Comparison of ENCODE assay signal across 8 mouse cellular contexts in genomic region chr11:118438665-118439414, GRCm38 (mm10). TPM values are rescaled to one million over a fixed set of nuclear protein-coding genes. Genes with fewer than 3 reads are reported as not detected.
DNase-seq lines count a peak whose midpoint lies in the region; ATAC-seq lines count a peak whose summit lies in the region.

No protein-coding gene starts in this region.

- H3K9ac ChIP-seq in forebrain, embryonic 14.5 days (ENCODE audit: low read length) = no peak overlapping the region; the same call in 1 of the 2 replicates

- H3K4me2 ChIP-seq in forebrain, embryonic 14.5 days (ENCODE audit: low read length) = 0 out of 2 replicates have a peak overlapping the region, but pooled peaks have one; percentile 5

- 9% methylated on average over 11 of the region's 11 CpGs for WGBS in forebrain, embryonic 14.5 days

- no peaks in the 10 kb centered on the region for H3K27me3 ChIP-seq in forebrain, embryonic 14.5 days (replicated peaks; ENCODE audit: control insufficient read depth, insufficient read depth, low read length)

- DNase-seq in heart, adult 11 months = peak; percentile 96
- DNase-seq in heart, postnatal 10 days = no peak
- DNase-seq in MN1 (ENCODE audit: low spot score) = peak; percentile 29
- peak; percentile 88 for DNase-seq in forebrain, embryonic 14.5 days (ENCODE audit: low spot score)
- peak; percentile 60 for DNase-seq in lung, postnatal 10 days
- DNase-seq in spleen, postnatal 36 days (ENCODE audit: low spot score in 2 of 2) = no peak
- DNase-seq in layer of hippocampus, adult 9-11 months = no peak
- no peak for DNase-seq in right cerebral cortex, postnatal 25 days

- peak; percentile 86 for ATAC-seq in forebrain, embryonic 14.5 days

- intact Hi-C loops in heart, postnatal 10 days (cut with DNase I) = no loop called here

- no peak overlapping the region for H3K4me3 ChIP-seq in forebrain, embryonic 14.5 days (ENCODE audit: low read depth, low read length)

- peaks cover 30% of the 10 kb centered on the region for H3K4me1 ChIP-seq in forebrain, embryonic 14.5 days (ENCODE audit: control insufficient read depth, insufficient read depth, low read length)

- H3K27ac ChIP-seq in forebrain, embryonic 14.5 days (ENCODE audit: low read depth, low read length) = peak overlapping the region; percentile 81

- no peaks in the 10 kb centered on the region for H3K36me3 ChIP-seq in forebrain, embryonic 14.5 days (ENCODE audit: control insufficient read depth, insufficient read depth, low read length)

- H3K9me3 ChIP-seq in forebrain, embryonic 14.5 days (replicated peaks; ENCODE audit: control insufficient read depth, low read length) = no peaks in the 10 kb centered on the region

RNA-seq across cellular contexts. Expression of gene C1qtnf1, which starts 10.8 kb away (rescaled TPM):
- 10 to 100 TPM; 38.0 to 38.4 TPM for total RNA-seq in heart, postnatal 10 days (2021)
- 2.3 and 3.0 TPM in 2 replicates for polyA plus RNA-seq in forebrain, embryonic 14.5 days (2014; fragmentation: Nextera tagmentation; extraction: Ambion mirVana)

RNA-seq across cellular contexts. Expression of gene Cant1, which starts 20.0 kb away (rescaled TPM):
- total RNA-seq in heart, postnatal 10 days (2021) = 10 to 100 TPM; 20.4 to 22.0 TPM
- 21.4 and 22.8 TPM in 2 replicates for polyA plus RNA-seq in forebrain, embryonic 14.5 days (2014; fragmentation: Nextera tagmentation; extraction: Ambion mirVana)

RNA-seq across cellular contexts. Expression of gene Lgals3bp, which starts 36.9 kb away (rescaled TPM):
- total RNA-seq in heart, postnatal 10 days (2021) = 10 to 100 TPM; 31.3 to 31.7 TPM
- 3.0 TPM in 2 replicates for polyA plus RNA-seq in forebrain, embryonic 14.5 days (2014; fragmentation: Nextera tagmentation; extraction: Ambion mirVana)

RNA-seq across cellular contexts. Expression of gene Engase, which starts 37.8 kb away (rescaled TPM):
- 1 to 10 TPM; 6.6 to 7.1 TPM for total RNA-seq in heart, postnatal 10 days (2021)
- polyA plus RNA-seq in forebrain, embryonic 14.5 days (2014; fragmentation: Nextera tagmentation; extraction: Ambion mirVana) = 3.9 and 4.9 TPM in 2 replicates

Comparison
In these comparisons a context has a peak if more than half of its experiments do, and no peak if none do; other contexts are left out.
1. DNase-seq: peak in heart, adult 11 months (single experiment), MN1 (single experiment), forebrain, embryonic 14.5 days (single experiment) and lung, postnatal 10 days (single experiment); none in heart, postnatal 10 days (0 of 2), spleen, postnatal 36 days (0 of 2), layer of hippocampus, adult 9-11 months (single experiment) and right cerebral cortex, postnatal 25 days (single experiment).